Mouse (Mus musculus) frontal cortex, adult (tissue): Measurements from ENCODE around the gene Hoxc10.

Experiments used
- ATAC-seq: cut with Nextera tagmentation; 2 replicates; pipeline ENCODE4 v1.9.2; 2017; ENCODE audit warnings: mild to moderate bottlenecking, moderate library complexity, mixed read lengths; ENCODE audit not compliant: low TSS enrichment

Gene Hoxc10

GRCm38 (mm10) chr15:102945185-102946077, 21.2 kb upstream of the Hoxc10 start:
- ATAC-seq, result no peak

- ATAC-seq, result no peak
These were observed 19.3 kb upstream of the Hoxc10 start for GRCm38 (mm10) chr15:102947276-102947675.

GRCm38 (mm10) chr15:102948842-102949241, 17.8 kb upstream of the Hoxc10 start:
- no peak for ATAC-seq

- no peak for ATAC-seq
These were observed 16.9 kb upstream of the Hoxc10 start for GRCm38 (mm10) chr15:102949696-102950095.

- no peak for ATAC-seq
These were observed 15.7 kb upstream of the Hoxc10 start for GRCm38 (mm10) chr15:102950877-102951276.

- ATAC-seq, result no peak
These were observed 13.0 kb upstream of the Hoxc10 start for GRCm38 (mm10) chr15:102953561-102953960.

GRCm38 (mm10) chr15:102954192-102955006, 12.2 kb upstream of the Hoxc10 start, which contains the start of gene Hoxc11:
Gene Hoxc11 (plus strand): TSS chr15:102954427.
- ATAC-seq, result no peak

GRCm38 (mm10) chr15:102955007-102955382, 11.6 kb upstream of the Hoxc10 start:
- ATAC-seq, result no peak

- no peak for ATAC-seq
These were observed 10.6 kb upstream of the Hoxc10 start for GRCm38 (mm10) chr15:102955833-102956640.

GRCm38 (mm10) chr15:102956906-102957305, 9.7 kb upstream of the Hoxc10 start:
- no peak for ATAC-seq

- no peak for ATAC-seq
These were observed 6.9 kb upstream of the Hoxc10 start for GRCm38 (mm10) chr15:102959663-102960191.

- ATAC-seq, result no peak
These were observed 4.9 kb upstream of the Hoxc10 start for GRCm38 (mm10) chr15:102961728-102962127.

GRCm38 (mm10) chr15:102962492-102962891, 4.1 kb upstream of the Hoxc10 start:
- no peak for ATAC-seq

GRCm38 (mm10) chr15:102963259-102963658, 3.3 kb upstream of the Hoxc10 start:
- ATAC-seq, result no peak

- ATAC-seq, result no peak
These were observed 2.6 kb upstream of the Hoxc10 start for GRCm38 (mm10) chr15:102963671-102964640.

GRCm38 (mm10) chr15:102965003-102965891, 1.3 kb upstream of the Hoxc10 start:
- ATAC-seq, result no peak

GRCm38 (mm10) chr15:102965892-102966775, 462 bp upstream of the Hoxc10 start:
- ATAC-seq, result no peak

- ATAC-seq, result no peak
These were observed 615 bp downstream of the Hoxc10 start, which contains the start of gene Hoxc5 for GRCm38 (mm10) chr15:102967312-102967510. Gene Hoxc5 (plus strand): TSS chr15:102967443.
